Mouse (Mus musculus) cerebellum, adult 11-12 months (tissue): Measurements from ENCODE around the gene Papss2.
"Not testable (repeated sequence)": the region's sequence is repeated elsewhere in the genome, so short reads cannot be mapped to it uniquely, and the experiment has no call there.

Experiments
- DNase-seq: peaks from one replicate; pipeline ENCODE4 v3.0.0; 2022

Papss2 gene

DNA sequence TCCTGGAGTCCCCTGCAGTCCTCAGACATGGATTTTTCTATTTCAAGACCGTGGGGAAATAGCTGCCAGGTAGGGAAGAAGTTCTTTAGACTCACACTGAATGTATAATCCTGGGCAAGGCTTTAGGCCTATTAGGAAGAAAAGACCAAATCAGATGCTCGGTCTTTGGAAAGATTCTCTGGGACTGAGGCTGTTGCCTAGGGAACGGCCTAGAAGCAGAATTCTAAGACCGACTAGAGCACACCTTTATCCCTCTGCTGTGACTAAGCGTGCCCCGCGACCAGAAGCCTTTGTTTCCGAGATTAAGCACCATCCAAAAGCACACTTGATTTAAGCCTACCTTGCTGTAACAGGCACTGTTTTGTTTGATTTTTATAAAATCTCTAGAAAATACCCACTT, 46.4 kb downstream of the Papss2 start:
- no peak for DNase-seq

DNA sequence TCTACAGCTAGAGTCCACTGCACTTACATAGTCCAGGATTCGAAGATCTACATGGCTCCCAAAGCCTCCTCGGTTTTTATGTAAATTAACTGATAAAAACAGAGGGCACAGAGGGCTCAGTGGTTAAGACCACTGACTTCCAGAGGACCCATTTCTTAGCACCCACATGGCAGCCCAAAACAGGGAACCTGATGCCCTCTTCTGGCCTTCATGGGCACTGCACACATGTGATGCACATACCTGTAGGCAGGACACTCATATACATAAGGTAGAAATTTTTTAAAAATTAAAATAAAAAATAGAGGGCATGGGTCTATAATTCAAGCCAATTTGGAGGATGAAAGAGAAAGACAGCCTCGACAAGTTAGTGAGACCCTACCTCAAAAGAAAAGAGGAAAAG, 48.1 kb downstream of the Papss2 start:
- DNase-seq = no peak

DNA sequence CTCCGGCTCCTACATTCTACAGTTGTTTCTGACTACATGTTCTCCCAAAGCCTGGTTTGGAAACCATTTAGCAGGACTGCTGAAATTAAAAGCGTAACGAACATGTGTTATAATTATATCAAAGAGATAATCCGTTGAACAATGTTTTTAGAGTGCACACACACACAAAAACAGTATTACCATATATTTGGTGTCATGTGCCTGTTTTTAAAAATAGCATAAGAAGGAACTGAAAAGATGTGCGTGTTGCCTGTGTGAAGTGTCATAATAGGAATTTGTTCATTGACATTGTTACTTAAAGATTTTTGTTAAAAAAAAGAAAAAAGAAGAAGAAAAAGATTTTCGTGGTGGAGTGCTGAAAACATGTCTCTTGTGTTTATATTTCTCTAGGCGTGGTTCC, 50.3 kb downstream of the Papss2 start:
- no peak for DNase-seq

DNA sequence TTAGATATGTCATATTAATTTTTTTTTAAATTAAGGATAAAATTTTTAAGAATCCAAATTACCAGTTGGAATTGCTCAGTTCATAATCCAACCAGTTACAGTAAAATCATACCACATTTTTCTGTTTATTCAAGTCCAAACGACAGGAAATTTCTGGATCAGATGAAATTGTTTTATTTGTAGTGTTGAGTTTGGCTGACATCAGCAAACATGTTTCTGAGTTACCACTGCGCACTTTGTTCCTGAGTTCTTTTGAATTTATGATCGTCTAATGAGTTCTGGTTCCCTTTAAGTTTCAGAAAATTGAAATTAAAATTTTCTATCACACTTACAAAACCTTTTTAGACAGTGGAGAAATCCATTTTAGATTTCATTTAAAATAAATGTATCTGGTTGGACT, 50.8 kb downstream of the Papss2 start:
- DNase-seq = no peak

DNA sequence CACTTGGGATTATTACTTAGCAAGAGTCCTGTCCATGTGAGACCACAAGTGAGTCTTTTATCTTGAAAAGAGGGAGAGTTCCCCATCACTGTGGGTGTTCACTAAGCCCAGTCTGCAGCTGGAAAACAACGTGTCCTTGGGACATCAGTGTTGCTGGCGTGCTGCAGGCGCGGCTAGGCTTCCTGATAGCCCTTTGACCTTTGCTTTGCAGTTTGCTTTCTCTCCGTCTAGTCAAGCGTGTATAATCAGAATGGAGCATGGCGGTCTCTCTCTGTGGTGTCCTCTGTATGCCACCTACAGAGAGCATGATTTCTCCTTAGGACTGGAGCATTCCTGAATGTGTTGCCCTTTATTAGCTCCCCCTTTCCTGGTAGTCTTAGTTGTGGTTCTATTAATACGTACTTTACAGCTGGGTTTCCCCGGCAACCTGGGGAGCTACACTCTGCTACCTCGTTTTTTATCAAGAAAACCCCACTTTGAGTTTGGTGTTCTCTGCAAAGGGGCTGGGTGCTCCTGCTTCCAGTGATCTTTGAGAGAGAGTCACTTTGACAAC, 52.5 kb downstream of the Papss2 start:
- no peak for DNase-seq

DNA sequence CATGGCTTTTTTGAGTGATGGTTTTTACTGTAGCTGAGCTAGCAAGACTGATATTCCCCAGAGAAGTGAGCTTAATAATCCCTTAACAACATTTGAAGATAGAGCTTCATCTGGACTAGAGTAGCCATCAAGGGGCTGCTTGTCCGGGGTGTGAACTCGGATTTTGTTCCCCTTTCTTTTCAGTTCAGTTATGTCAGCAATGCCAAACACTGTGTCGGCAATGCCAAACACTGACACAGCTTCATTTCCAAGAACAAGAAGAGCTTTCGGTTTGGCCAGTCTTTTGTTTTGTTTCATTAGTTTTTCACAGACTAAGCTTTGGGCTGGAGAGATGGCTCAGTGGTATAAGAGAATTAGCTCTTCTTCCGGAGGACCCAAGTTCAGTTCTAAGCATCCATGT, 55.5 kb downstream of the Papss2 start:
- no peak for DNase-seq

DNA sequence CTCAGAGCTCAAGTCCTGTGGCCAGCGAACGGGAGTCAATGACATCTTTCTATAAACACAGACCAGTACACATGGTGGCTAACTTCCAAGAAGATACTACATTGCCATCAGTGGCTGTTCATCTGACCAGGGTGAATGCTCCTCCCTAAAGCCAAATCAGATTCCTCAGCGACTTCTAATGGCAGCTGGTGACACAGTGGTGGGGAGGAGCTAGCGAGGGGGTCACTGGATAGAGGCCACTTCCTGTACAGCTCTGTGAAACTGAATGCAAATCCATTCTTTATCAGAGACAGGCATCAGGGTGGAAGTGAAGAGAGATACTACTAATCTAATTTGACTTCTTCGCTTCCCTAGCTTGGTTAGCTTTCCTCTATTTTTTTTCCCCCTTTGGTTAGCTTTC, 57.5 kb downstream of the Papss2 start:
- no peak for DNase-seq

DNA sequence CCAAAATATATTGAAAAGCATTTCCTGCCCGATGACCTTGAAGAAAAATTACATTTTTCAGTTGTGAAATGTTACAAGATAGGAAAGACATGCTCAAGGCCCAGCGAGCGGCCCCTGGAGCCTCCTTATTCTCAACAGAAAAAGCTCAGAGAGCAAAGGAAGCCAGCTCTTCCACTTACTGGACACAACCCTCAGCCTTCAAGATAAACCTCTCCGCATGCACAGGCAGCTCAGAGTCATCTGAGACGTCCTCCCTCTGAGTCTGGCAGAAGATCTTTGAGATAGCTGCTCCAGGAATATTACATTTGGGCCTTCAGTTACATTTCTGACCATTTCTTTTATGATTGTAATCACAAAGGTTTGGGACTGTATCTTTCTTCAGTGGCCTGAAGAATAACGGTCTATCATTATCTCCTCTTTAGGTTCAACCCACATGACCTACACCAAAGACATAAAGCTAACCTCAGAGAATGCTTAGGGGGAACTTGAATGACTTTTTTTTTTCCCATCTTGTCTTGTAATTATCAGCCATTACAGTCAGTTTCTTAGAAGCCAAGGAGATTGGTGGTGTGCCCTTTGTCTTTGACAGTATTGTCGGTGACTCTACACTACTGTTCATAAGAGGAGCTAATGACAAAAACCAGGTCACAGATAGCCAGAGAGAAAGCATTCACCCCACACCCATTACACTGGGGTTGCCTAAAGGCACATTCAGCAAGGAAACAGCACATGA, 58.2 kb downstream of the Papss2 start:
- no peak for DNase-seq

DNA sequence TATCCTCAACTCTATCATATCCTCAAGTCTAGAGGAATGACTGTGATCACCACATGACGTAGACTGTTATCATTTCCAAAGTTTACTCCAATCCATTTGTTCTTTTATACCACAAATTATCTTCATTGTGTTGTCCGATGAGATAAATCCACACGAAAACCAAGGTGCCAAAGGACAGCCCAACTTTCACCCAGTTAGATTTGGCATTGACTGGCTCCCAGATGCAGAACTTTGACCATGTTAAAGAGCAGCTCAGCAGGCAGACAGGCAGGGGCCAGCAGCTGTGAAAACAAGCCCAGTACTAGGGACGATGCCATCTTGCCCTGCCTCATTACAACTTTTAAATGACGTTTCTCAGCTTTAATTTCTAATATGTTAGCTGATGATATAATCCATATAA, 63.8 kb downstream of the Papss2 start:
- DNase-seq = no peak

DNA sequence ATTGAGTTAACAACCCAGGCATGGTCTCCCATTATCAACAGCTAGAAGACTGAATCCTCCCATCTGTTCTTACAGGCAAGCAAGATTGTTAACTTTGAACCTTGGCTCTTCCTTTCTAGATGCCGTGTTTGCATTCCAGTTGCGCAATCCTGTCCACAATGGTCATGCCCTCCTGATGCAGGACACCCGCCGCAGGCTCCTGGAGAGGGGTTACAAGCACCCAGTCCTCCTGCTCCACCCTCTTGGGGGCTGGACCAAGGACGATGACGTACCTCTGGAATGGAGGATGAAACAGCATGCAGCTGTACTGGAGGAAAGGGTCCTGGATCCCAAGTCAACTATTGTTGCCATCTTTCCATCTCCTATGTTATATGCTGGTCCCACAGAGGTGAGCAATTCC, 67.3 kb downstream of the Papss2 start:
- no peak for DNase-seq

DNA sequence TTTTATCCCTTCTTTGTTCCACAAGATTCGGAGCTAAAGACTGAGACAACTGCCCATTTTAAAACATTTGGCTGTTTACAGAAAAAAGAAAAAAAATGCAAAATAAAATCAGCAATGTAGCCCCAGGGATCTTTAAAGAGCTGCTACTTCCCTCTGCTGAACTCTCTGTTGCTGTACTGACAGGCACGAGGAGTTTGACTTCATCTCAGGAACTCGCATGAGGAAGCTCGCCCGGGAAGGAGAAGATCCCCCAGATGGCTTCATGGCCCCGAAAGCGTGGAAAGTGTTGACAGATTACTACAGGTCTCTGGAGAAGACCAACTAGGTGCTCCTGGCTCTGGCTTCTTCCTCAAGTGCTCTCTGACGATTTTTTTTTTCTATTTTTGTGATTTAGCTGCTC, 69.7 kb downstream of the Papss2 start:
- no peak for DNase-seq

DNA sequence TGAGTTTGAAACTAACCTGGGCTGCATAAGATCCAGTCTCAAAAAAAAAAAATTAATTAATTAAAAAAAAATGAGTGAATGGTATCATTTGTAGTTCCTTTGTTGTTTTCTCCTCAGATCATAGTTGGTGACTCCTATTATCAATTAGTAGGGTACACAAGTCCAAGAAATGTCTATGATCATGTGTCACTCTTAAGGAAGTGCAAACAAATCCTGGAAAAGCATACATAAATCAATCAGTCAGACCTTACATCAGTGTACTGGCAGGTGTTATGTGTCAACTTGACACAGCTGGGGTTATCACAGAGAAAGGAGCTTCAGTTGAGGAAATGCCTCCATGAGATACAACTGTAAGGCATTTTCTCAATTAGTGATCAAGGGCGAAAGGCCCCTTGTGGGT, 72.2 kb downstream of the Papss2 start:
- DNase-seq = not testable (repeated sequence)

DNA sequence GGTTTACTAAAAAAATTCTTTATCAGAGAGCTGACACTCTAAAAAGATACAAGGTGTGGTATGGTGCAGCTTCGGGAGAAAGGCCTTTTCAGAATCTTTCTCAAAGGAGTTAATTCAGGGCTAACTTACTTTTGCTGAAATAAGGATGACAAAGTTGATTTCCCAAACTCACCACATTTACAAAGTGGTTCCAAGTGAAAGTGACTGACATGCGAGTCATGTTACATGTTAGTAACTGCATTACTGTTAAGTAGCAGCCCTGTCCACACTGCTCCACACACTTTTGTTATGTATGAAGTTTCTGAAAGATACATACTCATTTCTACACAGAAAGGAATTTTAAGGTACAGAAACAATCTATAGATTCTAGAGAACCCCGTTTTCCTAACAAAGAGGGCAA, 80.2 kb downstream of the Papss2 start:
- DNase-seq = no peak

DNA sequence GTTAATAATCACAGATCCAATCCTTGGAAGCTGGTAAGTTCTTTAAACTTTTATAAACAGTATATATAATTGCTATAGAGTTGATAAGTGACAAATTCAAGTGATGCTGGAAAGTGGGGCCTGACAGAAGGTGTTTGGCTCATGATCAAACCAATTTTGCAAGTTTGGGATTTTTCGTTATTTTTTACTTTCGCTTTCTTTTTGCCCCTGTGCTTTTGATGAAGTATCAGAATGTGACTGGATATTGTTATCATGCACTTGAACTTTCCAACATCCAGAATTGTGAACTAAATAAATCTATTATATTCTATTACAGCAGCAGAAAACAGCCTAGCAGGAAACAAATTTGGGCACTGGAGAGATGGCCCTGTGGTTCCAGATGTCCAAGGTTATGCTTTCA, 85.3 kb downstream of the Papss2 start:
- DNase-seq = no peak

DNA sequence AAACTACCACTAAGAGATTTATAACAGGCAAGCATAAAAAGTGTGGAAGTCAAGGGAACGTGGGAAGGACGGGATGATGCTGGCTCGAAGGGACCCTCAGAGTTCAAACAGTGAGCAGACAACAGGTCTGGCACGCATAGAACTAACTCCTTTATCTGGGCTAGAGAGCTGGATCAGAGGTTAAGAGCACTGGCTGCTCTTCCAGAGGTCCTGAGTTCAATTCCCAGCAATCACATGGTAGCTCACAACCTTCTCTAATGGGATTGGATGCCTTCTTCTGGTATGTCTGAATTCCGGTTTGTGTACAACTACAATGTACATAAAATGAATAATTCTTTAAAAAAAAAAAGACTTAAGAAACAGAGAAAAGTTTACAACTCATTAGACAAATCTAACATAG, 87.5 kb downstream of the Papss2 start:
- DNase-seq = no peak

DNA sequence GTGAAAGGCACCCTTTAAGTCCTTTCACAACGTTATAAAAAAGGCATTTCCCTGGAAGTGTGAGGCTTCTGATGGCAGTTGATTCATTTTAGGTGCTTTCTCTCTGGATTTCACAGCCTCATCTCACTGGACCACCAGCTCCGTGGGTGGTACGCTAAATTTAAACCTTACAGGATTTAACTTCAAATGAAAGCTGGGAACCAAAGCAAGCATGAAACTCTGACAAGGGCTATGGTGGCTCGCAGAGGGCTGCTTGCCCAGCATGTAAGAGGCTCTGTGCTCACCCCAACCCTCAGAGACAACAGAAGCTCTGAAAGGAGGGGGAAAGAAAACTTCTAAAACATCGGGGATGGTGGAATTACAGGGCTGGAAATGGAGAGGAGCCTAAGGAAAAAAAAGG, 92.1 kb downstream of the Papss2 start:
- DNase-seq = no peak

DNA sequence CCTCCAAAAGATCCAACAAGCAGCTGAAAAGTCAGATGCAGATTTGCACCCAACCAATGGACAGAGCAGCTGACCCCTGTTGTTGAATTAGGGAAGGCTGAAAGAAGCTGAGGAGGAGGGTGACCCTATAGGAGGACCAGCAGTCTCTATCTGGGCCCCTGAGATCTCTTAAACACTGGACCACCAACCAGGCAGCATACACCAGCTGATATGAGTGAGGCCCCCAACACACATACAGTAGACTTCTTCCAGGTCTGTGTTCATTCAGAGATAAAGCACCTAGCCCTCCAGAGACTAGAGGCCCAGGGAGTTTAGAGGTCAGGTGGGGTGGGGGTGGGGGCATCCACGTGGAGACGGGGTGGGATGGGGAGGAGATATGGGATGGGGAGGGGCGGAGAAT, 92.6 kb downstream of the Papss2 start:
- DNase-seq = not testable (repeated sequence)

DNA sequence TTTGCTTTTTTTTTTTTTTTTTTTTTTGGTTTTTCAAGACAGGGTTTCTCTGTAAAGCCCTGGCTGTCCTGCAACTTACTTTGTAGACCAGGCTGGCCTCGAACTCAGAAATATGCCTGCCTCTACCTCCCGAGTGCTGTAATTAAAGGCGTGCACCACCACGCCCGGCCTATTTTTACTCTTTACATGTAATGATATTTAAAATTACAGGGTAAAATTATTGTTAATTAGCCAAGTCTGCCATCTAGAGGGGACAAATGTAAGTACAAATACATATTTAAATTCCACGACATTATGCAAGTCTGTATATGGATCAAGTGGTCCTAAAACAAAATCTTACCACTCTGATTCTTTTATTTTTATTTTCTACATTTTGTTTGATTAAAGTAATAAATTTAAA, 94.1 kb downstream of the Papss2 start:
- DNase-seq = no peak

DNA sequence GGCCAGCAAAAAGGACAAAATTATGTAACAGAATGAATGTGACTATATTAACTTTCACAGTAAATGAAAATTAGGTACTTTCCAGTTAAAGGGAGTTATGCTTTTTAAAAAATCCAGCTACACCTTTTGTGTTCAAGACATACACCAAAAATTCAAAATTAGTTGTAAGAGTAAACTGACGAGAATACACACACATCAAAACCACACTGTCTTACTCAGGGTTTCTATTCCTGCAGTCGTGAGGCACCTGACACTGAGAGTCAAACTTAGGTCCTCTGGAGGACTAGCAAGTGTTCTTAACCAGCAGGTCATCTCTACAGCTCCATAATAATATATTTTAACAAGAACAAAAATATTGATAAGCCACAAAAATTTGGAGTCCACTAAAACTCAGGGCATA, 101.1 kb downstream of the Papss2 start:
- DNase-seq = no peak

DNA sequence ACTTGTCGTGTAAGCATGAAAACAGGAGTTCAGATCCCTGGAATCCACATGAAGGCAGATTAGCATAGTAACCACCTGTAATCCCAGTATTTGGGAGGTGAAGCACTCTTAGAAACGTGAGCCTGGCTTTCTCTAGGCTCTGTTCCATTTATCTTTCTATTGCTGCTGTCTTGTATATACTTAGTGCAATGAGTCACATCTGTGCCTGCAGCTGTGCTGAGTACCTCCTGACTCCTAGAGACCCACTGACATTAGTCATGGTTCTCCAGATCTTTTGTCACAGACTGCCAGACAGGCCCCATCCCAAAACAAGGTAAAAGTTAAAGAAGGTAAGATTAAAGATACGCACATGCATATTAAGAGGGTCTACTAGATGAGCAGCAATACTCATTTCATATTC, 106.6 kb downstream of the Papss2 start:
- no peak for DNase-seq

DNA sequence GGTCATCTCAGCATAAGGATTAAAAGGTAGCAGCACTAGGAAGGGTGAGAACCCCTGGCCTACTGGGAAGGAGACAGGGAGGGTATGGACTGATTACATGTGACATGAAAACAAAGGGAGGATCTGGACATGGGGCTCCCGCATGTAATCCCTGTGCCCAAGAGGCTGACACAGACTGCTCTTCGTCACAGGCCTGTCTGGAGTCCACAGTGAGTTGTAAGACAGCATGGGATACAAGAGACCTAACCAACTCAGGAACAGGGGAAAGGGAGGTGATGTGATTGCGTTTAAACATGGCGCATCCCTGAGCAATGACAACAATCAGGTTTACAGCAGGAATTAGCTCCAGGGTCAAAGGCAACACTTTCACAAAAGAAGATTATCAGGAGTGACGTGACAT, 113.4 kb downstream of the Papss2 start:
- no peak for DNase-seq

DNA sequence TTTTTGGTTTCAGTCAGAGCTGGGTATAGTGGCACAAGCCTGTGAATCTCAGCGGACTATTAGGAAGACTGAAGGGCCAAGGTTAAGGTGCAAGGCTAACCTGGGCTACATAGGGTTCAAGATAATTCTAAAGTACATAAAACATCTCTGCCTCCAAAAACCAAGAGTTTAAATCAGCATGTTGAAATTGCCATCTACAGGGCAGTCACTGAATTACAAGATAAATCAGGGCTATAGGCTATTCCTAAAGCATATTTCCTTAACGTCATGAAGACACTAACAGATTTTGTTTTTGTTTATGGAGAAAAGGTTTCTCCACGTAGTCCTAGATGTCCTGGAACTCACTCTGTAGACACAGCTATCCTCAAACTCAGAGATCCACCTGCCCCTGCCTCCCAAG, 114.7 kb downstream of the Papss2 start:
- DNase-seq = no peak

DNA sequence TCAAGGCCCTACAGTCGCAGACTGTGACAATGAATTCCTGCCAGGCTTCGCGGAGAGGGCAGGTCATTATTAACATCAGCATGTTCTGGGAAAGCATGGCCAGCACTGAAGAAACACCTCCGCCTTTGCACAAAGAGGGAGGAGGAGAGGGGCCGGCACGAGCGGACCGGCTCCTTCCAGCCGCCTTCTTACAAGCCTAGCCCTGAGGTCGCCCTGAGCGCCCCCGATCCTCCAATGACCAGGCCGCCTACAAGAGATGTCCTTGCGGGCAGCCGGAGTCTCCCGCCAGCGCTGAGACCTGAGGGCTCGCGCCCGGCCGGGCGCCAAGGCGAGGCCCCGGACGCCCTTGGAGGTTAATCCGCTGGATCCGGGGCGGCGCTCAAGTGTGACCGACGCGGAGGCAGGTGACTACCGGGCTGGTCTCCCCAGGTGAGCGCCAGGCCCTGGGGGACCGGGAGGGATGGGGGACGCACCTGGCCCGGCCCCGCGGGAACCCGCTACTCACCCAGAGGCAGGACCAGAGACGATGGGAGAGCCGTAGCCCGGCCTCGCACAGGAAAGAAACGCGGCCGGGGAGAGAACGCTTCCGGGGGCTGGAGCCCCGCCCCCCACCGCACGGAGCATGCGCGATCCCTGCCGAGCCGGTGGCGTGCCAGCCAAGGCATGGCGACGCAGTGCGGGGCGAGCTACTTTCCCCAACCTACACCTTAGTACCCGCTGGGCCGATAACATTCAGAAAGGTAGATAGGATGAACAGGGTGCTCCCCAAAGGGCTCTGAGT, 116.4 kb downstream of the Papss2 start:
- peak; percentile 93 for DNase-seq

DNA sequence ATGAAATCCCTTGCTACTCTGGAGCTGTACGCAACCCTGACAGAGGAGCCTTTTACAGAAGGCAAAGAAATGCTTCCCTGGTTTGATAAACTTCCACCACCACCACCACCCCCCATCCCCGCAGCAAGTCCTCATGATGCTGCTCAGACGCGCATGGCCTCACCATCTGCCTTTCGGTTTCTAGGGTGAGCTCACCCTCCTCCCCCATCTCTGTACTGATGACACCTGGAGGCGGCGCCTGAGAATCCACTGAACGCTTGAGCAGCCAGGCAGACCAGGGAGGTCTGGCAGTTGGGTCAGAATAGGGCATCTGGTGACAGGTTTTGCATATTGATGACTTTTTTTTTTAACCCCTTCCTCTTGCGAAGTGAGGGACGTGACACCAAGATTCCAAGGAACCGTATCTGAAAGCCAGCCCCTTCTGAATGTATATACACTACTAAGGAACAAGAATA, 117.0 kb downstream of the Papss2 start:
- peak; percentile 93 for DNase-seq
